In the genomic region with DNA sequence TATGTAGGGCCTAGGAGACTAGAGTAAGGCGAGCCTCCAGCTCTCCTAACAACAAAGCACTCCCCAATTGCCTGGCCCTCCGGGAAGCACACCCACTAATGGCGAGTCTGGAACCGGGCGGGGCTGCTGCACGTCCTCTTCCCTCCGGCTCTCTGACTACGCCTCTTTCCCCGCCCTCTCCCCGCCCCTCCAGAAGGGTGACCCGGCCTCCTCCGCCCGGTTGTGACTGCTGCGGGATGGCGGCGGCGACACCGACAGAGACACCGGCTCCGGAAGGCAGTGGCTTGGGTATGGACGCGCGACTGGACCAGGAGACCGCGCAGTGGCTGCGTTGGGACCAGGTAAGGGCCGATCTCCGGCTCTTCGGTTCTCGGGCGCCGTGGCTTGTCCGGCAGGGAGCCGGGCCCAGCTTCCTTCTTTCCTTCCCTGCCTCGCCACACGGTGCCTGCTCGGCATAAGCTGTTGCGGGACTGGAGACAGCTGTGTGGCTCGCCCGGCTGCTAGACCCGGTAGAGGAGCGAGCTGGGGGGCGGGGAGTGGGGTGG, we compare ENCODE assay signal across 8 mouse cellular contexts. TPM values are rescaled to one million over a fixed set of nuclear protein-coding genes. Genes with fewer than 3 reads are reported as not detected.
DNase-seq lines count a peak whose midpoint lies in the region; ATAC-seq lines count a peak whose summit lies in the region.

Gene Pgm2 (plus strand): TSS at position 203 of the 545 bp plus-strand sequence.

- peaks cover 8% of the 10 kb centered on the region for H3K36me3 ChIP-seq in embryonic facial prominence, embryonic 10.5 days (replicated peaks)
- no peaks in the 10 kb centered on the region for H3K36me3 ChIP-seq in midbrain, embryonic 11.5 days (ENCODE audit: control insufficient read depth, insufficient read depth, low read length)

- peak within 1 kb of the TSS; percentile 83 for H3K9ac ChIP-seq in midbrain, embryonic 11.5 days (ENCODE audit: low read length)

- no peaks in the 10 kb centered on the region for H3K27me3 ChIP-seq in embryonic facial prominence, embryonic 10.5 days (replicated peaks; ENCODE audit: low read depth, poor library complexity, severe bottlenecking)
- no peaks in the 10 kb centered on the region for H3K27me3 ChIP-seq in midbrain, embryonic 11.5 days (ENCODE audit: control insufficient read depth, insufficient read depth, low read length)

- WGBS in embryonic facial prominence, embryonic 10.5 days, result under 1% methylated on average over 43 of the region's 43 CpGs
- under 1% methylated on average over 39 of the region's 43 CpGs for WGBS in midbrain, embryonic 11.5 days

- ATAC-seq in granulocyte monocyte progenitor cell, adult 5-6 weeks (replicated peaks; ENCODE audit: poor library complexity, severe bottlenecking), result peak; percentile 93
- peak; percentile 98 for ATAC-seq in midbrain, embryonic 11.5 days (ENCODE audit: low FRiP score)

- peaks cover 25% of the 10 kb centered on the region for H3K4me1 ChIP-seq in embryonic facial prominence, embryonic 10.5 days
- peaks cover 3% of the 10 kb centered on the region; the same call in 1 of the 2 replicates for H3K4me1 ChIP-seq in midbrain, embryonic 11.5 days (ENCODE audit: control insufficient read depth, insufficient read depth, low read length)

- H3K4me2 ChIP-seq in midbrain, embryonic 11.5 days, result peak within 1 kb of the TSS; percentile 83

- peak; percentile 95 for DNase-seq in adrenal gland, postnatal 14 days
- peak; percentile 89 for DNase-seq in embryonic facial prominence, embryonic 10.5 days (ENCODE audit: low spot score)
- DNase-seq in kidney, adult 11 months, result peak; percentile 78
- peak; percentile 88 for DNase-seq in left cerebral cortex, postnatal 4 days
- peak; percentile 97 for DNase-seq in midbrain, embryonic 11.5 days (ENCODE audit: low spot score, missing footprints)
- DNase-seq in right cerebral cortex, postnatal 4 days, result peak; percentile 78
- DNase-seq in yolk sac, embryonic 10.5 days (ENCODE audit: low spot score), result peak; percentile 93

- no peaks in the 10 kb centered on the region for H3K9me3 ChIP-seq in embryonic facial prominence, embryonic 10.5 days
- H3K9me3 ChIP-seq in midbrain, embryonic 11.5 days (ENCODE audit: control insufficient read depth, low read length), result no peaks in the 10 kb centered on the region

- intact Hi-C loops in left cerebral cortex, postnatal 4 days (cut with DNase I), result no loop called here

- H3K4me3 ChIP-seq in embryonic facial prominence, embryonic 10.5 days, result peak within 1 kb of the TSS; percentile 91
- H3K4me3 ChIP-seq in midbrain, embryonic 11.5 days (ENCODE audit: low read depth, low read length), result peak within 1 kb of the TSS; percentile 70

- peak within 1 kb of the TSS; percentile 88 for H3K27ac ChIP-seq in embryonic facial prominence, embryonic 10.5 days (replicated peaks)
- H3K27ac ChIP-seq in midbrain, embryonic 11.5 days (ENCODE audit: low read depth, low read length), result no peak within 1 kb of the TSS

RNA-seq across cellular contexts. Expression of gene Pgm2, which starts in this region (rescaled TPM):
- total RNA-seq in adrenal gland, postnatal 14 days (2021), result 20.6 and 22.8 TPM in 2 replicates
- polyA plus RNA-seq in embryonic facial prominence, embryonic 10.5 days (2016; fragmentation: Nextera tagmentation; extraction: Ambion mirVana), result 26.3 and 27.0 TPM in 2 replicates
- total RNA-seq in granulocyte monocyte progenitor cell, adult 5-6 weeks (2014; fragmentation: Nextera tagmentation), result 35.1 and 37.2 TPM in 2 replicates
- 28.0 and 31.6 TPM in 2 replicates for total RNA-seq in granulocyte monocyte progenitor cell, adult 5-6 weeks (2017)
- 10 to 100 TPM; 14.5 to 16.4 TPM for total RNA-seq in left cerebral cortex, postnatal 4 days (2021)
- polyA plus RNA-seq in midbrain, embryonic 11.5 days (2014; fragmentation: Nextera tagmentation; extraction: Ambion mirVana), result 22.8 and 29.3 TPM in 2 replicates
